ENCODE assay signal across 9 mouse cellular contexts in the genomic region with DNA sequence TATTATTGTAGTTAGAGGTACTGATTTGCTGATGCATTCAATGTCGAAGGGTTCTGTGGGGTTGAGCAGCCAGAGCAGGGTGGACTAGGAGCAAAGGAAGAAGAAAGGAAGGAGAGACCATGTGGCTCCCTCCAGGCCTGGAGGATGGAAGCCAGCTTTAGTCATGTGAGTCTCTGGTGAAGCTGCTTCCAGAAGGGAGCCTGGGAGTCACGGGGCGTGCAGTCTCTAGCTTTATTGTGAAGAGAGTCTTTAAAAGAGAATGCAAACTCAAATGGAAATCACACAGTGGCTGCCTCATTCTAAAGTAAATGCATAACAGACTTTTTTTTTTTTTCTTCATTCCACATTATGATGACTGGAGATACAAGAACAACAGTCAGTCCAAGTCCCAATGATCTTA.
DNase-seq lines count a peak whose midpoint lies in the region; ATAC-seq and TF ChIP-seq lines count a peak whose summit lies in the region.
"Had no signal": no experiment of that assay in that cellular context is flagged by ENCODE, and none has a peak within 500 bp of the region (broad histone marks: within the 10 kb centered on the region; RNA-seq: fewer than 3 reads in every experiment).

No protein-coding gene starts in this region.

- WGBS in limb, embryonic 14.5 days = 25% methylated on average over 3 of the region's 3 CpGs

- TF ChIP-seq POLR2A in brain, embryonic 14.5 days (IDR thresholded peaks at IDR 0.05; ENCODE audit: borderline replicate concordance, extremely low read depth, insufficient read depth, insufficient read length, poor library complexity, severe bottlenecking) = no peak
- no peak for TF ChIP-seq POLR2A in limb, embryonic 14.5 days (IDR thresholded peaks at IDR 0.05; ENCODE audit: borderline replicate concordance, extremely low read depth, insufficient read depth, insufficient read length)

- no peak overlapping the region for H3K9ac ChIP-seq in limb, embryonic 14.5 days (ENCODE audit: low read depth, low read length, severe bottlenecking)
- H3K9ac ChIP-seq: liver, embryonic 13.5 days had no signal

- no peak for TF ChIP-seq CTCF in brain, embryonic 14.5 days (IDR thresholded peaks at IDR 0.05; ENCODE audit: borderline replicate concordance, extremely low read depth, insufficient read depth, insufficient read length)

- H3K9me3 ChIP-seq in limb, embryonic 14.5 days (ENCODE audit: control insufficient read depth, low read length) = no peaks in the 10 kb centered on the region
- H3K9me3 ChIP-seq: liver, embryonic 13.5 days had no signal

- H3K27me3 ChIP-seq in limb, embryonic 14.5 days (ENCODE audit: control insufficient read depth, insufficient read depth, low read length) = no peaks in the 10 kb centered on the region
- H3K27me3 ChIP-seq: liver, embryonic 13.5 days had no signal

- 0 out of 2 replicates have a peak, but pooled peaks have one; percentile 7 for ATAC-seq in limb, embryonic 14.5 days (ENCODE audit: low FRiP score, low read depth)

- intact Hi-C loops in heart, postnatal 10 days (cut with DNase I) = no loop called here
- intact Hi-C loops in left cerebral cortex, postnatal 36 days (cut with DNase I) = loop anchor here (5.0 kb wide), 1 partner anchor 74 kb away; no protein-coding TSS in a partner anchor

- no peak overlapping the region; the same call in 1 of the 2 replicates for H3K4me2 ChIP-seq in limb, embryonic 14.5 days (replicated peaks; ENCODE audit: low read depth, low read length, severe bottlenecking)
- H3K4me2 ChIP-seq: liver, embryonic 13.5 days had no signal

- H3K4me3 ChIP-seq in limb, embryonic 14.5 days (replicated peaks; ENCODE audit: low read length) = no peak overlapping the region
- H3K4me3 ChIP-seq: liver, embryonic 13.5 days had no signal

- peak; percentile 16 to 18 for DNase-seq in heart, adult 18-20 months
- no peak for DNase-seq in heart, postnatal 10 days
- DNase-seq in left cerebral cortex, postnatal 36 days (ENCODE audit: low spot score in 2 of 2) = peak; percentile 24 to 34
- no peak for DNase-seq in left cerebral cortex, adult 8-10 months (ENCODE audit: low spot score in 2 of 2)
- DNase-seq in brain, embryonic 14.5 days (ENCODE audit: low read depth) = peak; percentile 45
- DNase-seq in limb, embryonic 14.5 days (ENCODE audit: low spot score) = no peak
- no peak for DNase-seq in thymus, postnatal 36 days
- DNase-seq: kidney, adult 11 months; liver, embryonic 13.5 days had no signal

- no peak overlapping the region for H3K27ac ChIP-seq in limb, embryonic 14.5 days (replicated peaks; ENCODE audit: low read depth, low read length)
- H3K27ac ChIP-seq: liver, embryonic 13.5 days had no signal

- H3K36me3 ChIP-seq in limb, embryonic 14.5 days (ENCODE audit: control insufficient read depth, insufficient read depth, low read length) = no peaks in the 10 kb centered on the region
- H3K36me3 ChIP-seq: liver, embryonic 13.5 days had no signal

- H3K4me1 ChIP-seq in limb, embryonic 14.5 days (ENCODE audit: control insufficient read depth, insufficient read depth, low read length) = peaks cover 18% of the 10 kb centered on the region

Comparison
In these comparisons a context has a peak if more than half of its experiments do, and no peak if none do; other contexts are left out.
1. DNase-seq: peak in heart, adult 18-20 months (2 of 2), left cerebral cortex, postnatal 36 days (2 of 2) and brain, embryonic 14.5 days (single experiment); none in heart, postnatal 10 days (0 of 2), left cerebral cortex, adult 8-10 months (0 of 2), limb, embryonic 14.5 days (single experiment) and thymus, postnatal 36 days (0 of 2).